ENCODE assay signal across 30 mouse cellular contexts in the genomic region with DNA sequence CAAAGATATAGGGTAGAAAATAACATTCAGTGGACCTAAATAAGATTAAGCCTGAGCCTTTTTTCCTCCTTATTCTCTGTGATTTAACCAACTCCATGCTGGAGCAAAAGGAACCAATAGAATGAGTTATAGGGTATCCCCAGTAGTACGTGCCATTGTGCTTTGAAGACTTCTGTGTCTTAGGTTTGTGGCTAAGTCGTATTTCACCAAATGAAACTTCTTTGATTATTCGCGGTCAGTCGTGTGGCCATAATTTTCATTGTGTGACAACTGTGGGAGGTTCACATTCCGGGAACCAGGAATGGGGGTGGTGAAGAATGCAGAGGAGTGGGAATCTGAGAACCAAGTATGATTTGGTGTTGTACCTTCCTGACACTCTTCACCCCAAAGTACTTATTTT.
A peak's percentile ranks its signal among the peaks of the same experiment; 100 is the strongest.
DNase-seq lines count a peak whose midpoint lies in the region; ATAC-seq and TF ChIP-seq lines count a peak whose summit lies in the region.
"Had no signal": no experiment of that assay in that cellular context is flagged by ENCODE, and none has a peak within 500 bp of the region (broad histone marks: within the 10 kb centered on the region; RNA-seq: fewer than 3 reads in every experiment).

No protein-coding gene starts in this region.

- 37% methylated on average over 6 of the region's 6 CpGs for WGBS in kidney, postnatal 0 days

- no peak for ATAC-seq in kidney, postnatal 0 days (replicated peaks; ENCODE audit: low FRiP score, low read depth)
- no peak for ATAC-seq in activated CD4-positive, CD25-positive, alpha-beta regulatory T cell, adult 4 months
- ATAC-seq: forebrain, embryonic 15.5 days; hindbrain, postnatal 0 days; inflammation-experienced regulatory T-cells, adult 6 months; intestine, embryonic 16.5 days had no signal

- H3K4me1 ChIP-seq in kidney, postnatal 0 days (replicated peaks; ENCODE audit: insufficient read depth, low read length), result no peaks in the 10 kb centered on the region
- H3K4me1 ChIP-seq: embryonic facial prominence, embryonic 12.5 days; forebrain, embryonic 12.5 days; forebrain, embryonic 15.5 days; heart, embryonic 10.5 days; heart, embryonic 13.5 days had no signal

- no peaks in the 10 kb centered on the region for H3K9me3 ChIP-seq in kidney, postnatal 0 days (replicated peaks; ENCODE audit: low read length)
- H3K9me3 ChIP-seq: embryonic facial prominence, embryonic 12.5 days; forebrain, embryonic 12.5 days; forebrain, embryonic 15.5 days; heart, embryonic 10.5 days; heart, embryonic 13.5 days had no signal

- DNase-seq in embryo, embryonic 10.5 days (ENCODE audit: low spot score), result peak; percentile 40
- no peak for DNase-seq in embryo, embryonic 9.5 days (ENCODE audit: extremely low spot score)
- peak; percentile 37 for DNase-seq in kidney, postnatal 0 days (ENCODE audit: low spot score)
- no peak for DNase-seq in kidney, postnatal 36 days
- peak; percentile 27 for DNase-seq in Muller cell, postnatal 12 days (ENCODE audit: inconsistent ontology term)
- DNase-seq: adrenal gland, adult 8-10 months; adrenal gland, postnatal 25 days; B cell, adult 2 months; cerebellum, adult 11-12 months; cerebellum, adult 8-10 months; cerebellum, postnatal 10 days; cerebellum, postnatal 36 days; gastrocnemius, postnatal 10 days; gastrocnemius, postnatal 36 days; heart, adult 2 months; heart, postnatal 14 days; heart, postnatal 4 days had no signal

- TF ChIP-seq CTCF in kidney, postnatal 0 days (IDR thresholded peaks at IDR 0.05; ENCODE audit: low read depth), result no peak

- no peak overlapping the region for H3K4me3 ChIP-seq in kidney, postnatal 0 days (replicated peaks; ENCODE audit: low read depth, low read length)
- H3K4me3 ChIP-seq: embryonic facial prominence, embryonic 12.5 days; erythroblast, embryonic 14.5 days; forebrain, embryonic 12.5 days; forebrain, embryonic 15.5 days; heart, adult 2 months; heart, embryonic 10.5 days; heart, embryonic 13.5 days had no signal

- H3K4me2 ChIP-seq in kidney, postnatal 0 days (ENCODE audit: low read length), result no peak overlapping the region
- H3K4me2 ChIP-seq: embryonic facial prominence, embryonic 12.5 days; forebrain, embryonic 12.5 days; forebrain, embryonic 15.5 days; heart, embryonic 13.5 days; hindbrain, embryonic 14.5 days had no signal

- no peak overlapping the region for H3K27ac ChIP-seq in kidney, postnatal 0 days
- H3K27ac ChIP-seq: embryonic facial prominence, embryonic 12.5 days; forebrain, embryonic 12.5 days; forebrain, embryonic 15.5 days; heart, adult 2 months; heart, embryonic 10.5 days; heart, embryonic 13.5 days; hindbrain, embryonic 14.5 days; hindbrain, postnatal 0 days had no signal

- no peaks in the 10 kb centered on the region for H3K36me3 ChIP-seq in kidney, postnatal 0 days (ENCODE audit: insufficient read depth, low read length)
- H3K36me3 ChIP-seq: embryonic facial prominence, embryonic 12.5 days; forebrain, embryonic 12.5 days; forebrain, embryonic 15.5 days; G1E; heart, embryonic 10.5 days; heart, embryonic 13.5 days had no signal

- no peak overlapping the region for H3K9ac ChIP-seq in kidney, postnatal 0 days (ENCODE audit: low read depth, low read length)
- H3K9ac ChIP-seq: embryonic facial prominence, embryonic 12.5 days; forebrain, embryonic 12.5 days; forebrain, embryonic 15.5 days; heart, embryonic 13.5 days; hindbrain, embryonic 14.5 days had no signal

- no peaks in the 10 kb centered on the region for H3K27me3 ChIP-seq in kidney, postnatal 0 days (ENCODE audit: insufficient read depth, low read length)
- H3K27me3 ChIP-seq: CH12.LX; embryonic facial prominence, embryonic 12.5 days; heart, embryonic 13.5 days had no signal

Comparison
In these comparisons a context has a peak if more than half of its experiments do, and no peak if none do; other contexts are left out.
1. DNase-seq: peak in embryo, embryonic 10.5 days (single experiment), kidney, postnatal 0 days (single experiment) and Muller cell, postnatal 12 days (single experiment); none in embryo, embryonic 9.5 days (single experiment) and kidney, postnatal 36 days (0 of 2).